Mouse (Mus musculus): ENCODE data around the gene Smtnl2. TPM values are rescaled to one million over a fixed set of nuclear protein-coding genes. Genes with fewer than 3 reads are reported as not detected.

Gene Smtnl2
- polyA plus RNA-seq, 1 experiment from 2014 or later, result 191 TPM

DNA sequence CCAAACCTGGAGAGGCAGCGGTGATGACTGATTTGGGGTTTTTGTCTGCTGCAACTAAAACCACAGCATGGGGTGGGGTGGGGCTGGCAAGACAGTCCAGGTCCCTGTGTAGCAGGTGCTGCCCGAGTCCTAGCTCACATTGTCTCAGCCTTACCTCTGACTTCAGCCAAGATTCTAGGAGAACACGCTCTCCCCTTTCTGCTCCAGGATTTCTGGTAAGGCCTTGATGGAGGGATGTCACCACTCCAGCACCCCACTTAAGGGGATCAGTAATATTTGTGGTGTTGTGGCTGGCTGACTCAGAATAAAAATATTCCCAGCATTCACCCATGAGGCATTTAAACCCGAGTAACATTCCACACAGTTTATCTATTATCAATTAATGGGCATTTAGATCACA lies 12.2 kb upstream of the Smtnl2 start:
- H3K9ac ChIP-seq, result no peak overlapping the region
- ATAC-seq (ENCODE audit: insufficient number of reproducible peaks, low FRiP score), result no peak
- 77% methylated on average over 4 of the region's 4 CpGs for WGBS

DNA sequence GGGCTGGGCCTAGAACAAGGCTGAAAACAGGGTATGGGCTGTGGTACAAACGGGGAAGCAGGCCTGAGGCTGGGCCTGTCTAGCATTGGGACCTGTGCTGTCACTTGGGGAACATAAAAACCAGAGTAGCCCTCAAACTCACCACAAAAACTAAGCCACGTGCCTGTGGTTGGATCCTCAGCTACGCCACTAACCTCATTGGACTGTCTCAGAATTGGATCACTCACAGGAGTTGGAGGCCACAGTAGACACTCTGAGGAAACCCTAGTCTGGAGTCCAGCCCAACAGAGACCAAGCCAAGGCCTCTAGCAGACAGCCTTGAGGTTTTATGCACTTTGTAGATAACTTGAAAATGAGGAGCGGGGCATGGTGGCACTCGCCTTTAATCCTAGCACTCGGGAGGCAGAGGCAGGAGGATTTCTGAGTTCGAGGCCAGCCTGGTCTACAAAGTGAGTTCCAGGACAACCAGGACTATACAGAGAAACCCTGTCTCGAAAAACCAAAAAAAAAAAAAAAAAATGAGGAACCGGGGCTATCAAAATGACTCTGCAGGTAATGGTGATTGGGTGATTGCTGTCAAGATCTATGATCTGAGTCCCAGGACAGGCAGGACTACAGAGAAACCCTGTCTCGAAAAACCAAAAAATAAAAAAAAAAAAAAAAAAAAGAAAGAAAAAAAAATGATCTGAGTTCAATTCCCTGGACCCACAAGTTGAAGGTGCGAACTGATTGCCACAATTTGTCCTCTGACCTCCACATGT lies 10.2 kb upstream of the Smtnl2 start:
- Histone ChIP-seq H3K27me3 (replicated peaks) (no peaks in the 10 kb centered on the region), H3K9me3 (replicated peaks) (no peaks in the 10 kb centered on the region), H3K4me2 (no peak overlapping the region), H3K4me3 (no peak overlapping the region), H3K4me1 (replicated peaks) (peaks cover 24% of the 10 kb centered on the region), H3K9ac (no peak overlapping the region), H3K27ac (ENCODE audit: poor library complexity, severe bottlenecking) (no peak overlapping the region), H3K36me3 (no peaks in the 10 kb centered on the region)
- no peak for ATAC-seq (ENCODE audit: insufficient number of reproducible peaks, low FRiP score)
- WGBS, result 82% methylated on average over 11 of the region's 11 CpGs

More for the DNA sequence above, 12.2 kb upstream of the Smtnl2 start:
- H3K4me1 ChIP-seq (replicated peaks), result peaks cover 4% of the 10 kb centered on the region
- no peak overlapping the region for H3K4me2 ChIP-seq
- no peaks in the 10 kb centered on the region for H3K36me3 ChIP-seq
- H3K27ac ChIP-seq (ENCODE audit: poor library complexity, severe bottlenecking), result no peak overlapping the region
- no peak overlapping the region for H3K4me3 ChIP-seq
- no peaks in the 10 kb centered on the region for H3K27me3 ChIP-seq (replicated peaks)
- no peaks in the 10 kb centered on the region for H3K9me3 ChIP-seq (replicated peaks)

DNA sequence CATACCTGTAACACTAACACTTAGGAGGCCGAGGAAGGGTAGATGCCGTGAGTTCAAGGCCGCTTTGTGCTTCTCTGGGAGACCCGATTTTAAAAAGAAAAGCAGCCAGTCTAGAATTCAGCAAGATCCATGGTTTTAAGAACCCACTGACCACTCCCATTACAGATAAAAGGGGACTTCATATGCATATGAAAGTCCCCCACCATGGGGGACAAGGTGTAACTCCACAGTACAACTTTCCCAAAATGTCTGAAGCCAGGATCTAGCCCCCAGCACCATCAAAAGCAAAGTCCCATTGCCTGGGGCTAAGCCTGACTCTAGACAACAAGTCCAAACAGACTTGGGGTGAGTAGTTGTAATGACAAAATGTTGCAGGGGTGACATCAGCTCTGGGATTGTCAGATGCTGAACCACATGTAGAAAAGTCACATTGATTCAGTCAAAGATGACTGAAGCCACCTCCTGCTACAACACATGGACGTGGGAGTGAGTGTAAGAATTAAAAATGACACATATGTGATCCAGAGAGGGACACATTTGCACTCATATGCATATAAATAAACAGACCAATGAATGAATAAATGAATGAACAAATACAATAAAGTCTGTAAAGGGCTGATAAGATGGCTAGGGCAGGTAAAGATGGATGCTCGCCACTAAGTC lies 9.1 kb upstream of the Smtnl2 start:
- no peak for ATAC-seq (ENCODE audit: insufficient number of reproducible peaks, low FRiP score)
- H3K4me1 ChIP-seq (replicated peaks), result peaks cover 34% of the 10 kb centered on the region
- H3K9ac ChIP-seq, result no peak overlapping the region
- H3K9me3 ChIP-seq (replicated peaks), result no peaks in the 10 kb centered on the region
- no peaks in the 10 kb centered on the region for H3K27me3 ChIP-seq (replicated peaks)
- H3K27ac ChIP-seq (ENCODE audit: poor library complexity, severe bottlenecking), result no peak overlapping the region
- WGBS, result 86% methylated on average over 6 of the region's 6 CpGs
- H3K36me3 ChIP-seq, result no peaks in the 10 kb centered on the region
- H3K4me2 ChIP-seq, result no peak overlapping the region
- no peak overlapping the region for H3K4me3 ChIP-seq

DNA sequence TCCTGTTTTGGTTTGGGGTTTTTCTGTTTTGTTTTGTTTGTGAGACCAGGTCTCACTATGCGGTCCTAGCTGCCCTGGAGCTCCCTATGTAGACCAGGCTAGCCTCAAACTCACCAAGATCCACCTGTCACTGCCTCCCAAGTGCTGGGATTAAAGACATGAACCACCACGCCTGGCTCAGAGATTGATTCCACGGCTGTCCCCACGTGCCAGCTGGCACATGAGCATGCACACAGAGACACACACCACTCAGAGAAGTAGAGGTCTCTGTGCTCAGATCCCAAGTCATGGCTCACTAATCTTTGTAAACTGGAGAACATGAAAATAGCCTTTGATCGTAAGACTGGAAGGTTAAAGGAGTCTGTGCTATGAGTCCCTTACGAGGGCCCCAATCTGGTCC lies 7.5 kb upstream of the Smtnl2 start:
- peaks cover 50% of the 10 kb centered on the region for H3K4me1 ChIP-seq (replicated peaks)
- H3K27ac ChIP-seq (ENCODE audit: poor library complexity, severe bottlenecking), result no peak overlapping the region
- no peak overlapping the region for H3K4me2 ChIP-seq
- H3K27me3 ChIP-seq (replicated peaks), result no peaks in the 10 kb centered on the region
- no peak overlapping the region for H3K4me3 ChIP-seq
- no peaks in the 10 kb centered on the region for H3K36me3 ChIP-seq
- no peak for ATAC-seq (ENCODE audit: insufficient number of reproducible peaks, low FRiP score)
- H3K9me3 ChIP-seq (replicated peaks), result no peaks in the 10 kb centered on the region
- 78% methylated on average over 6 of the region's 6 CpGs for WGBS
- H3K9ac ChIP-seq, result no peak overlapping the region

DNA sequence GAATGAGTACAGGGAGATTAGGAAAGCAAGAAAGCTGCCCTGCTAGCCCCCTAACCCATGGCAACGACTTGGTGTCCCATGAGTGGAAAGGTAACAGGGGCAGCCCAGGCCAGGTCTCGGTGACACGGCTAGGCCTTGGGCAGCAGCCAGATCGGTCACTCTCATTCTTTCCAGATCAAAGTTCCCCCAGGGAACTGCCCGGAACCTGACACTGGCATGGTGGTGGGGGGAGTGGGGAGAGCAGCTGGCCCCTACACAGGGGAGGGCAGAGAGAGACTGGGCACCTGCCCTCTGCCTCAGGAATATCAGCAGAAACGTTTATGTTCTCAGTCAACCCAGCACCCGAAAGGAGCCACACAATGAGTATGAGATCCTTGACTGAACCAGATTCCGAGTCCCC lies 6.7 kb upstream of the Smtnl2 start:
- 43% methylated on average over 8 of the region's 8 CpGs for WGBS
- Histone ChIP-seq H3K4me2 (no peak overlapping the region), H3K36me3 (no peaks in the 10 kb centered on the region), H3K27ac (ENCODE audit: poor library complexity, severe bottlenecking) (peak overlapping the region; percentile 73; the same call in 1 of the 2 replicates), H3K4me3 (no peak overlapping the region), H3K27me3 (replicated peaks) (no peaks in the 10 kb centered on the region), H3K9me3 (replicated peaks) (no peaks in the 10 kb centered on the region), H3K9ac (no peak overlapping the region), H3K4me1 (replicated peaks) (peaks cover 58% of the 10 kb centered on the region)
- ATAC-seq (ENCODE audit: insufficient number of reproducible peaks, low FRiP score), result no peak

DNA sequence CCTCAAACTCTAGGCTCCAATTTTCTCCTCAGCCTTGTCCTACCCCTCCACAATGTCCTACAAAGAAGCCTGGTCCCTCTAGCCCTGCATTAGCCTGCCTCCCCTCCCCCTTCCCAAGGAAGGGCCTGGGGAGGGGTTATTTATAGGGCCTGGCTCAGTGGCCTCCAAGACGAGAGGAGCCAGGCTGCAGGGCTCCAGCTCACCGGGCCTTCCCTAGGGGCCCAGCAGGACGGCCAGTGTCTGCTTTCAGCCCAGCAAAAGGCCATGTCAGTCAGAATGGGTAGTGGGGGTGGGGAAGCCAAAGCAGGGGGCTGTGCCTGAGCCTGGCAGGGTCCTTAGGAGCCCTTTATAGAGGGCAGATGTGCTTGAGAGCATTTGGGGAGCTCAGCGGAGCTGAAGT lies 5.9 kb upstream of the Smtnl2 start:
- Histone ChIP-seq H3K27me3 (replicated peaks) (no peaks in the 10 kb centered on the region), H3K9ac (peak overlapping the region; percentile 11; the same call in 1 of the 2 replicates), H3K36me3 (no peaks in the 10 kb centered on the region), H3K4me3 (no peak overlapping the region), H3K9me3 (replicated peaks) (no peaks in the 10 kb centered on the region), H3K4me1 (replicated peaks) (peaks cover 66% of the 10 kb centered on the region), H3K27ac (ENCODE audit: poor library complexity, severe bottlenecking) (peak overlapping the region; percentile 73), H3K4me2 (no peak overlapping the region)
- 11% methylated on average over 4 of the region's 4 CpGs for WGBS
- ATAC-seq (ENCODE audit: insufficient number of reproducible peaks, low FRiP score), result 0 out of 2 replicates have a peak, but pooled peaks have one; percentile 16

DNA sequence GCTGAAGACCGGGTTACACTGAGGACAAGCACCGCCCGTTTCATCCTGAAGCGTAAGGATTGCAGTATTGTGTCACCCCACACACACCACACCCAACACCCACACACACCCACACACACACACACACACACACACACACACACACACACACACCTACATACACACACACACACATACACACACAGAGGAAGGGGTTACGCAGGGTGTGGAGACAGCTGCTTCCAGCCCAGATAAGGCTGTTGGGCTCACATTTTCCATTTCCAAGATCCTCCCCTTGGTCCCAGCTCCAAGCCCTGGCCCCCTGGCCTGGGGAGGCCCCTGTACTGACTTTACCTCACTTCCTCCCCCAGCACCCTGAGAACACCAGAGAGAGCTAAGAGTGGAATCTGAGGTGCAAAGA lies 5.2 kb upstream of the Smtnl2 start:
- ATAC-seq (ENCODE audit: insufficient number of reproducible peaks, low FRiP score), result peak; percentile 79
- H3K36me3 ChIP-seq, result no peaks in the 10 kb centered on the region
- peak overlapping the region; percentile 8; the same call in 1 of the 2 replicates for H3K4me2 ChIP-seq
- no peaks in the 10 kb centered on the region for H3K27me3 ChIP-seq (replicated peaks)
- H3K9me3 ChIP-seq (replicated peaks), result no peaks in the 10 kb centered on the region
- peak overlapping the region; percentile 73 for H3K27ac ChIP-seq (ENCODE audit: poor library complexity, severe bottlenecking)
- H3K9ac ChIP-seq, result no peak overlapping the region
- WGBS, result 23% methylated on average over 5 of the region's 5 CpGs
- peaks cover 73% of the 10 kb centered on the region for H3K4me1 ChIP-seq (replicated peaks)
- no peak overlapping the region for H3K4me3 ChIP-seq

DNA sequence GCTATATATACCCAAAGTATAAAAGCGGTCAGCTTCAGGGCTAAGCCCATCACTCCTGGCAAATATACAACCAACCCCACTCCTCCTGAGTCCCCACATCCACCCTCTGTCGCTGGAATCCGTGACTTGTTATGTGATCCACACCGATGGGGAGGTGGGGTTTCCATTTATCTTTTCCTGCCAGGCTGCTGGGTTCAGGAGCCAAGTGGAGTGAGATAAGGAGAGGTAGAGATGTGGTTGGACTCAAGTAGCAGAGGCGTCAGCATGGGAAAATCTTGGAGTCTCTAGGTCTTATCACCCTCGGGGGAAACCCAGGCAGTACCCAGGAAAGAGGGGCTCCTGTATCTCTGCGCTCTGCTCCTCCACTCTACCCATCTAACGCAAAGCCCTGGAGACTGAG lies 3.6 kb upstream of the Smtnl2 start:
- Histone ChIP-seq H3K27ac (ENCODE audit: poor library complexity, severe bottlenecking) (peak overlapping the region; percentile 22; the same call in 1 of the 2 replicates), H3K27me3 (replicated peaks) (no peaks in the 10 kb centered on the region), H3K4me1 (replicated peaks) (peaks cover 75% of the 10 kb centered on the region), H3K4me2 (peak overlapping the region; percentile 14; the same call in 1 of the 2 replicates), H3K36me3 (no peaks in the 10 kb centered on the region), H3K9me3 (replicated peaks) (no peaks in the 10 kb centered on the region), H3K4me3 (no peak overlapping the region), H3K9ac (no peak overlapping the region)
- ATAC-seq (ENCODE audit: insufficient number of reproducible peaks, low FRiP score), result 0 out of 2 replicates have a peak, but pooled peaks have one; percentile 5
- WGBS, result 8% methylated on average over 8 of the region's 8 CpGs

DNA sequence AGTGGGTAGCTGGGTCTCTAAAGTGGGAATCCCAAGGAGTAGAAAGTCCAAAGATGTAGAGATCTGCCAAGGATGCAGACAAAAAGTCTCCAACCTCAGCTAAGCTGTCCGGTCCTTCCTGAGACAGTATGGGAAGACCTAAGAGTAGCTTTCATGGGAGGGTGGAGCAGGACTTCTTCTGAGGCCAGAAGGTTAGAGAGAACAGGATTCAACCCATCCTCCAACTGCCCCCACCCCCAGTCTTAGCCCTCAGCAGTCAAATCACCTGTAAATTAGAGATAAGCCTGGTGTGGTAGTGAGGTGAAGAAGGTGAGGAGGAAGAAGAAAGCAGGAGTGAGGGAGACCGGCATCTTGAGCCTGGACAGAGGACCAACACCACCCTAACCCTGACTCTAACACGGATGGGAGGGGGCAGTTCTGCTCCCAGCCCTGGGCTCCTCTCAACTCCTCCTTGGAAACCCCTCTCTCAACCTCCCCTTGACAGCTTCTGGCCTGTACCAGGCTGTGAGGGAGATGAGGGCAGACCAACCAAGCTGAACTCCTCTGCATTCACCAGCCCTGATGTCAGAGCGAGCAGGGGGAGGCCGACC lies 2.2 kb upstream of the Smtnl2 start:
- Histone ChIP-seq H3K27ac (ENCODE audit: poor library complexity, severe bottlenecking) (peak overlapping the region; percentile 65), H3K4me1 (replicated peaks) (peaks cover 85% of the 10 kb centered on the region), H3K4me3 (no peak overlapping the region), H3K9me3 (replicated peaks) (no peaks in the 10 kb centered on the region), H3K27me3 (replicated peaks) (no peaks in the 10 kb centered on the region), H3K36me3 (no peaks in the 10 kb centered on the region), H3K4me2 (0 out of 2 replicates have a peak overlapping the region, but pooled peaks have one; percentile 25), H3K9ac (0 out of 2 replicates have a peak overlapping the region, but pooled peaks have one; percentile 22)
- WGBS, result 61% methylated on average over 5 of the region's 5 CpGs
- ATAC-seq (ENCODE audit: insufficient number of reproducible peaks, low FRiP score), result no peak

DNA sequence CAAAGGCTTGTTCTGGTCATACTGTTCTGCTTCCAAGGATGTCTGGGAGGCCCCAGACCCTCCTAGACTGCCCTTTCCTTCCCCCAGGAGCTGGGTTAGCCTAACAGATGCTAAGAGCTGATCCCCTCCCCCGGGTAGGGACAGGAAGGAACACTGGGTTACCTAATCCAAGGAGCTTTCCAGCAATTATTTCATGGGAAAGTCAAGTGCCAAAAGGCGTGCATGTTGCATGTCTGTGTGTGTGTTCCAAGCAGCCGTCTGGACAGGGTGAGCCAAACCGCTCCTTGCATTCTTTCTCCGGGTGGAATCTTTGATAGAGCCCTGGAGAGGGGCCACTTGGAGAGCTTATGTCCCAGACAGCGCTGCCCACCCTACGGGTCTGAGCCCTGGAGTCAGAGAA lies 1.5 kb upstream of the Smtnl2 start:
- WGBS, result 33% methylated on average over 7 of the region's 7 CpGs
- Histone ChIP-seq H3K27ac (ENCODE audit: poor library complexity, severe bottlenecking) (peak overlapping the region; percentile 65), H3K4me1 (replicated peaks) (peaks cover 85% of the 10 kb centered on the region), H3K36me3 (no peaks in the 10 kb centered on the region), H3K9me3 (replicated peaks) (no peaks in the 10 kb centered on the region), H3K4me2 (peak overlapping the region; percentile 25; the same call in 1 of the 2 replicates), H3K4me3 (no peak overlapping the region), H3K9ac (0 out of 2 replicates have a peak overlapping the region, but pooled peaks have one; percentile 22), H3K27me3 (replicated peaks) (no peaks in the 10 kb centered on the region)
- no peak for ATAC-seq (ENCODE audit: insufficient number of reproducible peaks, low FRiP score)

DNA sequence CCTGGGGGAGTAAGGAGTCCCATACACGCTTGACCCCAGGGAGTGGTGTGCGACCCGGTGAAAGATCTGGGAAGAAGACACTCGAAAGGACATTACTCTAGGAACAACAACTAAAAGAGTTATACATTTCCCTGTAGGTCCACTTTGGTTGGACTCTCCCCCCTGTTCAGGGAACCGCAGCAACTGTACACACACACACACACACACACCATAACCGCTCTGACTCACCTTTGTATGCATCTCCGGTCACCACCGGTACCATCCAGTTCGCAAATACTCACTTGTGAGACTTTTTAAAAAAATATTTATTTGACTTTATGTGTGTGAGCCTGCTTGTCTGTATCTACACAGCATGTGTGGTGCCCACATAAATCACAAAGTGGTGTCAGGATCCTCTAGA lies 432 bp upstream of the Smtnl2 start:
- peak overlapping the region; percentile 65; the same call in 1 of the 2 replicates for H3K27ac ChIP-seq (ENCODE audit: poor library complexity, severe bottlenecking)

More for the DNA sequence above, 432 bp upstream of the Smtnl2 start:
- peak overlapping the region; percentile 96 for H3K4me2 ChIP-seq
- no peaks in the 10 kb centered on the region for H3K9me3 ChIP-seq (replicated peaks)
- WGBS, result 28% methylated on average over 9 of the region's 9 CpGs
- H3K9ac ChIP-seq, result peak overlapping the region; percentile 40; the same call in 1 of the 2 replicates
- H3K36me3 ChIP-seq, result no peaks in the 10 kb centered on the region
- no peaks in the 10 kb centered on the region for H3K27me3 ChIP-seq (replicated peaks)
- no peak for ATAC-seq (ENCODE audit: insufficient number of reproducible peaks, low FRiP score)
- peaks cover 83% of the 10 kb centered on the region for H3K4me1 ChIP-seq (replicated peaks)
- H3K4me3 ChIP-seq, result peak overlapping the region; percentile 87
